Mouse (Mus musculus) liver, embryonic 14.5 days (tissue): Measurements from ENCODE around the gene Ipo13. TPM values are rescaled to one million over a fixed set of nuclear protein-coding genes. Genes with fewer than 3 reads are reported as not detected.

Source experiments
- ATAC-seq: fragments of 200-750 bp; cut with Nextera tagmentation; 2 replicates; pipeline ENCODE4 v1.8.0; 2017; ENCODE audit warnings: moderate number of reproducible peaks, mild to moderate bottlenecking, moderate library complexity; ENCODE audit not compliant: insufficient read depth
- DNase-seq, 3 experiments: peaks; one replicate each; pipeline ENCODE4 v3.0.0-alpha.2; 2012 to 2013; ENCODE audit warnings: low read depth in 3 of 3, low spot score in 3 of 3
- H3K27ac ChIP-seq: fragments of 300-500 bp; sonication (generic); 2 replicates; pipeline ENCODE4 v1.5.1; 2014; ENCODE audit warnings: moderate library complexity, mild to moderate bottlenecking, control low read depth, inconsistent platforms
- H3K27me3 ChIP-seq: fragments of 300-500 bp; sonication (generic); 2 replicates; pipeline ENCODE4 v1.6.1; 2014; ENCODE audit warnings: mild to moderate bottlenecking, low read length, moderate library complexity; ENCODE audit not compliant: control insufficient read depth, insufficient read depth
- H3K36me3 ChIP-seq: fragments of 300-500 bp; sonication (generic); replicated peaks from 2 replicates; pipeline ENCODE4 v1.6.1; 2014; ENCODE audit warnings: low read depth; ENCODE audit not compliant: control insufficient read depth, insufficient read depth
- H3K4me1 ChIP-seq, 2 experiments: fragments of 200-500 bp in 1 of 2; fragments of 300-500 bp in 1 of 2; sonication (generic) in 1 of 2; replicated peaks; 2 replicates each; pipeline ENCODE4 v1.6.1; 2012 to 2014; ENCODE audit warnings: antibody characterized with exemption in 1 of 2, inconsistent platforms in 1 of 2, low read length in 1 of 2; ENCODE audit not compliant: control insufficient read depth in 2 of 2, insufficient read depth in 2 of 2
- H3K4me2 ChIP-seq: fragments of 300-500 bp; sonication (generic); 2 replicates; pipeline ENCODE4 v1.6.1; 2014; ENCODE audit warnings: low read depth, mild to moderate bottlenecking, control low read depth, moderate library complexity
- H3K4me3 ChIP-seq, 2 experiments: fragments of 200-500 bp in 1 of 2; fragments of 300-500 bp in 1 of 2; sonication (generic) in 1 of 2; 2 replicates each; pipeline ENCODE4 v1.5.1; 2012 to 2014; ENCODE audit warnings: low read depth in 2 of 2, low read length in 2 of 2, mild to moderate bottlenecking in 2 of 2, control low read depth in 1 of 2, inconsistent platforms in 1 of 2, moderate library complexity in 1 of 2; ENCODE audit not compliant: insufficient read depth in 1 of 2
- H3K9ac ChIP-seq: fragments of 300-500 bp; sonication (generic); replicated peaks from 2 replicates; pipeline ENCODE4 v1.6.1; 2014; ENCODE audit warnings: mild to moderate bottlenecking, control low read depth, moderate library complexity
- H3K9me3 ChIP-seq: fragments of 300-500 bp; sonication (generic); 2 replicates; pipeline ENCODE4 v1.6.1; 2016; ENCODE audit warnings: low read length, mixed read lengths; ENCODE audit not compliant: control insufficient read depth
- CTCF ChIP-seq: IDR thresholded peaks from 2 replicates; pipeline ENCODE4 v1.5.1; 2016; ENCODE audit warnings: antibody characterized with exemption, low read depth, control low read depth
- EP300 ChIP-seq: IDR thresholded peaks from 2 replicates; pipeline ENCODE4 v1.6.1; 2016; ENCODE audit warnings: antibody characterized with exemption, low read depth
- WGBS: fragments of 180-500 bp; shearing (Covaris S2); extraction: QIAGEN DNeasy Blood & Tissue Kit; methylation state at CpG from one replicate; pipeline ENCODE4 v1.1.7; 2014; ENCODE audit not compliant: insufficient replicate concordance; 5-methylcytosine and 5-hydroxymethylcytosine counted together
- polyA plus RNA-seq, 2 experiments: library from polyadenylated mRNA; depleted of rRNA in 1 of 2; stranded (reverse) in 1 of 2; unstranded in 1 of 2; fragments of >200 nt; fragmentation: Nextera tagmentation in 1 of 2; extraction: Ambion mirVana in 1 of 2; gene quantifications; 2 replicates each; pipeline versions ENCODE4 v1.2.1 to v1.2.3; 2012 to 2014

The Ipo13 gene
- polyA plus RNA-seq, 2 experiments, result 14.9 to 16.8 TPM

DNA sequence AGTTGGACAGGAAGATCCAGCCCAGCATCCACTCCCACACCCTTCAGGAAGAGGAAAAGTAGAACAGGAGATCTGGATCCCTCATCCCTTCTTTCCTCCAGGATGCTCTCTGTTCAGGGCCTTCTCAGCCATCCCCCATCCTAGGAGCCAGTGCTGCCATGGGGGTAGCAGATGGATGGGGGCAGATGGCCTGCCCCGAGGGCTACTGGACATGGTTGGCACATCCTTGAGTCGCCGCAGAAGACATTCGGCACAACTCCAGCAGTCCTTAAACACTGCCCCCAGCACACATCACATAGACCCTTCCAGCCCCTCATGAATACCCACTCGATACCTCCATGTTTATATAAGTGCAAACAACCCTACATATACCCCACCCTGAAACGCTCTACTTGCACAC, 18.8 kb downstream of the Ipo13 start:
- WGBS, result 88% methylated on average over 6 of the region's 6 CpGs
- Histone ChIP-seq H3K4me2 (no peak overlapping the region), H3K9me3 (no peaks in the 10 kb centered on the region), H3K36me3 (peaks cover 18% of the 10 kb centered on the region), H3K27ac (no peak overlapping the region), H3K9ac (no peak overlapping the region), H3K27me3 (no peaks in the 10 kb centered on the region), H3K4me3 (no peak overlapping the region), H3K4me1 (peaks cover 2 to 4% of the 10 kb centered on the region in 2 experiments; a peak in 1 of 4 replicates)
- ATAC-seq, result no peak
- TF ChIP-seq CTCF (no peak), EP300 (no peak)
- no peak for DNase-seq

DNA sequence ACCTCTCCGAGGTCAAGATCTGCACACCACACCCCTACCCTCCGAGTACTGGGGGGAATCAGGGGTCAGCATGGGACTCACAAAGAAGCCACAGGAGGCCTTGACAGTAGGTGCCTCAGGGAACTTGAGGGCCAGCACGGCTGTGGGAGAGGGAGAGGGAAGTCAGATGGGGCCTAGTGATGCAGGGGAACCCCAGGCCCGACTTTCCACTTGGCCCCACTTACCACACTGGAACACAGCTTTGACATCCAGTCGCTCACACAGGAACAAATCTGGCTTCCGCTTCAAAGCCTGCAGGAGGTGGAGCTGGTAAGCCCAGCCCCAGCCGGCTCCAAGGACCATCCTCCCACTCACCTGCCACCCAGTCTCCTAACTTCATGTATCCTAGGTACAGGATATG, 19.5 kb downstream of the Ipo13 start:
- Histone ChIP-seq H3K4me1 (peaks cover 2 to 5% of the 10 kb centered on the region in 2 experiments; a peak in 1 of 4 replicates), H3K4me2 (no peak overlapping the region), H3K27ac (no peak overlapping the region), H3K9me3 (no peaks in the 10 kb centered on the region), H3K36me3 (peaks cover 16% of the 10 kb centered on the region), H3K27me3 (no peaks in the 10 kb centered on the region), H3K9ac (no peak overlapping the region), H3K4me3 (no peak overlapping the region)
- 76% methylated on average over 7 of the region's 7 CpGs for WGBS
- TF ChIP-seq CTCF (no peak), EP300 (no peak)
- no peak for ATAC-seq
- no peak for DNase-seq

DNA sequence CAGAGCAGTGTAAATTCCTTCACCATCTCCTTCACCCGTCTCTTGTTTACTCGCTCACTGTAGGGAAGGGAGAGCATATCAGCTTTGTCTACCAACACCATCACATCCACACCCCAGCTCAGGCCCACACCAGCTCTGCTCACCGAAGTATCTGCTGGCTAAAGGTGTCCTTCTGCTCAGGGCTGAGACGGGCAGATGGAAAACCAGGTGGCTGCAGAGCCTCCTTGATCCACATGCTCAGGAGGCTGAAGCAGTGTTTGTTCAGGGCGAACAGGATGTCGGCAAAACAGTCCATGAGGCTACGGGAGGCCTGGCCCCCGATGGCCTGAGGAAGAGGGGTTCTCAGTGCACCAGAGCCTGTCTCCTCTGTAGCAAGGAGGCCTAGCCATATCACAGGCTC, 20.2 kb downstream of the Ipo13 start:
- H3K9ac ChIP-seq, result no peak overlapping the region
- no peak for TF ChIP-seq CTCF
- no peak for TF ChIP-seq EP300
- H3K4me1 ChIP-seq, result peaks cover 2 to 5% of the 10 kb centered on the region in 2 experiments; a peak in 1 of 4 replicates
- no peak overlapping the region for H3K4me2 ChIP-seq
- peaks cover 9% of the 10 kb centered on the region for H3K36me3 ChIP-seq
- no peaks in the 10 kb centered on the region for H3K9me3 ChIP-seq
- no peak for ATAC-seq
- DNase-seq, result no peak
- H3K4me3 ChIP-seq, result no peak overlapping the region
- no peak overlapping the region for H3K27ac ChIP-seq
- H3K27me3 ChIP-seq, result no peaks in the 10 kb centered on the region
- WGBS, result 84% methylated on average over 8 of the region's 8 CpGs

DNA sequence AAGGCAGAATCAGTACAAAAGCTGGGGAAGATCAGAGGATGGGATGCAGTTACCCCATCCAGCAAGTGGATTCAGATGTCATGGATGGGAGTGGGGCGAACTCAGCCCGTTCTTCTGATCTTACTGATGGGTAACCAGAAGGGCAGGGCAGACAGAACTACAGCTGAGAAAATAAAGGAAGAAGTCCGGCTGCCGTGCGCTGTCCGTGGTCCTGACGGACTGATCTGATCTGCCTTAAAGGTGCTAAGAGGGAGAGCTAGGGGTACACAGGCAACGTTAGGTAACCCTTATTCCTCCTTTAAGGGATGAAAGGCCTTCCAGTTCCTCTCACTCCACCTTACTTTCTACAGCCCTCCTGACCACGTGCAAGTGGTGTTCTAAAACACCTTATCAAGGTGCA, 21.4 kb downstream of the Ipo13 start:
- WGBS, result 20% methylated on average over 9 of the region's 9 CpGs
- no peaks in the 10 kb centered on the region for H3K27me3 ChIP-seq
- no peak overlapping the region for H3K4me2 ChIP-seq
- DNase-seq (no peak), ATAC-seq (no peak)
- H3K9me3 ChIP-seq, result no peaks in the 10 kb centered on the region
- H3K4me3 ChIP-seq, result no peak overlapping the region
- no peak for TF ChIP-seq CTCF
- no peak for TF ChIP-seq EP300
- peaks cover 2 to 5% of the 10 kb centered on the region in 2 experiments; a peak in 1 of 4 replicates for H3K4me1 ChIP-seq
- no peak overlapping the region for H3K9ac ChIP-seq
- H3K27ac ChIP-seq, result no peak overlapping the region
- no peaks in the 10 kb centered on the region; the same call in none of the 2 replicates for H3K36me3 ChIP-seq

DNA sequence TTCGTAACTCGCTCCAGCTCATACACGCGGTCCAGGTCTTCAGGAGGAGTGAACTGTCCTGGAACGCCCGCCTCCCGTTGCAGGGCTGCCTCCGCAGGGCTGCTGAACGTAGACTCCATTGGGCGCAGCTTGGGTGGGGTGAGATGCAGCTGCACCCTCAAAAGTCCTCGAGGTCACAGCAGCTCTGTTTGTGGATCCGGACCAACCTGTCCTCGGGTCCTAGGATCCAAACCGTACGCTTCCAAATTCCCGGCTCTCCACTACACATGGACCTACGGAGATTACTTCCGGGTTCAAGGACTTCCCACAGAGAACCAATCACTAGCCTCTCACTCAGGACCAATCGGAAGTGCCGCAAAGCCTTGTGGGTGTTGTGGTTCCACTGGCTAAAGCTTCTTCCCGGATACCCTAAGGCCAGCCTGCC, 23.0 kb downstream of the Ipo13 start, which contains the start of gene Dph2:
TSS of gene Dph2 (minus strand) at position 295 of the 424 bp plus-strand sequence.
- WGBS, result under 1% methylated on average over 21 of the region's 21 CpGs
- Histone ChIP-seq H3K27me3 (no peaks in the 10 kb centered on the region), H3K9me3 (no peaks in the 10 kb centered on the region), H3K9ac (peak within 1 kb of the TSS; percentile 37), H3K4me1 (peaks cover 5 to 9% of the 10 kb centered on the region in 2 experiments; a peak in 1 of 4 replicates), H3K4me2 (peak within 1 kb of the TSS; percentile 75), H3K36me3 (no peaks in the 10 kb centered on the region; the same call in none of the 2 replicates), H3K27ac (no peak within 1 kb of the TSS), H3K4me3 (peak within 1 kb of the TSS; percentile 70 to 99)
- ATAC-seq, result peak; percentile 75
- peak; percentile 81 to 85 (median 81) for DNase-seq
- TF ChIP-seq EP300 (no peak), CTCF (no peak)
